Mouse (Mus musculus) spleen, adult 18-20 months (tissue): ENCODE data around the gene Apela.
"Not testable (repeated sequence)": the region's sequence is repeated elsewhere in the genome, so short reads cannot be mapped to it uniquely, and the experiment has no call there.

ENCODE experiments used
- DNase-seq, 2 experiments: peaks; one replicate each; pipeline ENCODE4 v3.0.0; 2022; ENCODE audit warnings: mixed read lengths in 2 of 2

Apela gene

GRCm38 (mm10) chr8:65018423-65018822, 18.7 kb downstream of the Apela start, which contains the start of the genes Trim61 and Trim60:
Trim61 (minus strand) TSS chr8:65018523.
Trim60 (minus strand) TSS chr8:65018584.
- DNase-seq = no peak

- not testable (repeated sequence) for DNase-seq
Measured at GRCm38 (mm10) chr8:65007616-65008015, 29.5 kb downstream of the Apela start.

GRCm38 (mm10) chr8:64998806-64999365, 38.2 kb downstream of the Apela start:
- no peak for DNase-seq

DNA sequence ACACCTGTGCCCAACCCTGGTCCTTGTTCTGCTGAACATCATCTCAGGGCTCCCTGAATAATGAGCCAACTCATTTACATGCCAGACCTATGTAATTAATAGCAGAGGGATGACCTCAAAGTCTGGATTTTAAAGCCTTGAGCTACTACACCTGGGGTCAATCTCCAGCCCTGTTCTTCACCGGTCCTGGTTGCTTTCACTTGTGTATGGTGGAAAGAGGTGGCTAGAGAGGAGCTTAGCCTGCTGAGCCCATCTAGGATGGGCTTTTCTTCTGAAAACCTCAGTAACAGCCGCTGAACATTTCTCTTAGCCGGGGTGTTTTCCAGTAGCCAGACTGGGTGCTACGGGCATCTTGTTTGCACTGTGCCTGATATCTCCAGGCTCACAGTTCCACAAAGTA, 49.4 kb downstream of the Apela start, which contains the start of gene Trim75:
TSS of gene Trim75 (minus strand) at position 101 of the 400 bp plus-strand sequence.
- DNase-seq = no peak

DNA sequence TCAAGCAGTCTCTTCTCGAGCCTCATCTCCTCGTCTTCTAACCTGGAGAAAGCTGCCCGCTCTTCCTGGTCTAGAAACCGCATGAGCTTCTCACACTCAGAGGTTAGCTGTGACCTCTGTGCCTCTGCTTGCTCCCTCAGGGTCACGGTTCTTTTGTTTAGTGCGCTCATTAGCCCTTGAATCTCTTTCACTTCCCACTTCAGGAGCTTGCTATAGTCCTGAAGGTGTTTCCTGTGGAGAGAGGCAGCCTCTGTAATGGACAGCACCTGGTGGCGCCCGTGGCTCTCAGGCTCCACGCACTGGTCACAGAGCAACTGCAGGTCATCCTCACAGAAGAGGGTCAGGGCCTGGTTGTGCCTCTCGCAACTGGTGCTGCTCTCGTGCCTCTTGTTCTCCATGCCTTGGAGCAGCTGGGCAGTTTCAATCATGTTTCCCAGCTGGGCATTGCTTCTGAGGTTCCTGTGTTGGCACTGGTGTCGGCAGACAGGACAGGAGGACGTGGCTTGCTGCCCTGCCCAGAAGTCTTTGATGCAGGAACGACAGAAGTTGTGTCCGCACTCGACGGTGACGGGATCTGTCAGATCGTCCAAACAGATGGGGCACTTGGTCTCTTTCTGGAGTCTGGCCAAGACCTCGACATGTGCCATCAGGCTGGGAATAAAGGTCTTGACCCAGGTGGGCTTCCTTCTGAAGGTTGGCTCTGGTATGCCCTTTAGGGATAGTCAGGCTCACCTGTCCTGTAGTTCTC, 53.8 kb downstream of the Apela start:
- DNase-seq = no peak
